In genomic region chrX:114558141-114558540, GRCm38 (mm10) we compare ENCODE assay signal across 11 mouse cellular contexts.
A peak's percentile ranks its signal among the peaks of the same experiment; 100 is the strongest.
DNase-seq lines count a peak whose midpoint lies in the region; ATAC-seq lines count a peak whose summit lies in the region.
"Had no signal": no experiment of that assay in that cellular context is flagged by ENCODE, and none has a peak within 500 bp of the region (broad histone marks: within the 10 kb centered on the region; RNA-seq: fewer than 3 reads in every experiment).

No protein-coding gene starts in this region.

- WGBS in kidney, embryonic 16.5 days, result 33% methylated on average over 3 of the region's 3 CpGs
- WGBS in heart, embryonic 11.5 days (ENCODE audit: insufficient replicate concordance), result 31% methylated on average over 3 of the region's 3 CpGs

- no peak overlapping the region for H3K4me2 ChIP-seq in kidney, embryonic 16.5 days (replicated peaks; ENCODE audit: low read depth, low read length)
- H3K4me2 ChIP-seq in heart, embryonic 11.5 days, result no peak overlapping the region
- H3K4me2 ChIP-seq: limb, embryonic 15.5 days; neural tube, embryonic 12.5 days had no signal

- no peak overlapping the region for H3K4me3 ChIP-seq in kidney, embryonic 16.5 days (ENCODE audit: low read length)
- no peak overlapping the region for H3K4me3 ChIP-seq in heart, embryonic 11.5 days (ENCODE audit: low read depth, low read length)
- H3K4me3 ChIP-seq: limb, embryonic 15.5 days; neural tube, embryonic 12.5 days had no signal

- H3K4me1 ChIP-seq in kidney, embryonic 16.5 days (ENCODE audit: insufficient read depth, low read length), result no peaks in the 10 kb centered on the region
- no peaks in the 10 kb centered on the region for H3K4me1 ChIP-seq in heart, embryonic 11.5 days (ENCODE audit: control insufficient read depth, insufficient read depth, low read length)
- H3K4me1 ChIP-seq: limb, embryonic 15.5 days; neural tube, embryonic 12.5 days had no signal

- no peaks in the 10 kb centered on the region for H3K36me3 ChIP-seq in kidney, embryonic 16.5 days (ENCODE audit: insufficient read depth, low read length)
- no peaks in the 10 kb centered on the region for H3K36me3 ChIP-seq in heart, embryonic 11.5 days (ENCODE audit: control insufficient read depth, insufficient read depth, low read length)
- H3K36me3 ChIP-seq: limb, embryonic 15.5 days; neural tube, embryonic 12.5 days had no signal

- no peak overlapping the region for H3K9ac ChIP-seq in kidney, embryonic 16.5 days (replicated peaks; ENCODE audit: low read length)
- no peak overlapping the region for H3K9ac ChIP-seq in heart, embryonic 11.5 days (ENCODE audit: low read depth, low read length)
- H3K9ac ChIP-seq: limb, embryonic 15.5 days; neural tube, embryonic 12.5 days had no signal

- no peak overlapping the region for H3K27ac ChIP-seq in kidney, embryonic 16.5 days (ENCODE audit: low read length)
- H3K27ac ChIP-seq in heart, embryonic 11.5 days (ENCODE audit: low read depth, low read length), result no peak overlapping the region
- H3K27ac ChIP-seq: limb, embryonic 15.5 days; neural tube, embryonic 12.5 days had no signal

- H3K9me3 ChIP-seq in kidney, embryonic 16.5 days (ENCODE audit: low read length), result no peaks in the 10 kb centered on the region
- H3K9me3 ChIP-seq in heart, embryonic 11.5 days (replicated peaks; ENCODE audit: control insufficient read depth, low read length), result no peaks in the 10 kb centered on the region
- H3K9me3 ChIP-seq: limb, embryonic 15.5 days; neural tube, embryonic 12.5 days had no signal

- H3K27me3 ChIP-seq in kidney, embryonic 16.5 days (ENCODE audit: insufficient read depth, low read length), result no peaks in the 10 kb centered on the region
- no peaks in the 10 kb centered on the region for H3K27me3 ChIP-seq in heart, embryonic 11.5 days (ENCODE audit: control insufficient read depth, insufficient read depth, low read length)
- H3K27me3 ChIP-seq: limb, embryonic 15.5 days; neural tube, embryonic 12.5 days had no signal

- ATAC-seq in kidney, embryonic 16.5 days (ENCODE audit: low FRiP score, low TSS enrichment), result no peak
- no peak for ATAC-seq in heart, embryonic 11.5 days (replicated peaks; ENCODE audit: insufficient number of reproducible peaks, low FRiP score, low TSS enrichment)

- DNase-seq in kidney, postnatal 10 days, result peak; percentile 13
- peak; percentile 6 for DNase-seq in right cerebral cortex, adult 18-20 months
- DNase-seq in right cerebral cortex, postnatal 14 days, result no peak
- DNase-seq in ZHBTc4 (ENCODE audit: low read depth, low spot score), result peak; percentile 21
- peak; percentile 1 for DNase-seq in retina, adult 2 months (ENCODE audit: low read depth, low spot score)
- DNase-seq in cerebellum, adult 8-10 months, result no peak
- DNase-seq: heart, postnatal 36 days had no signal

Comparison
In these comparisons a context has a peak if more than half of its experiments do, and no peak if none do; other contexts are left out.
1. DNase-seq: peak in kidney, postnatal 10 days (single experiment), right cerebral cortex, adult 18-20 months (single experiment), ZHBTc4 (single experiment) and retina, adult 2 months (single experiment); none in right cerebral cortex, postnatal 14 days (single experiment) and cerebellum, adult 8-10 months (single experiment).